Mouse (Mus musculus) E14TG2a.4 (cell line): ENCODE measurements around the gene Gm49388.
A peak's percentile ranks its signal among the peaks of the same experiment; 100 is the strongest.

Source experiments
- H3K27me3 ChIP-seq: 2 replicates; pipeline ENCODE4 v1.6.1; 2014; ENCODE audit warnings: low read length, control low read depth; ENCODE audit not compliant: insufficient read depth
- H3K36me3 ChIP-seq: 2 replicates; pipeline ENCODE4 v1.6.1; 2014; ENCODE audit warnings: low read length, control low read depth; ENCODE audit not compliant: insufficient read depth
- H3K4me1 ChIP-seq: replicated peaks from 2 replicates; pipeline ENCODE4 v1.6.1; 2014; ENCODE audit warnings: low read depth, low read length, control low read depth
- H3K4me3 ChIP-seq: replicated peaks from 2 replicates; pipeline ENCODE4 v1.5.1; 2014; ENCODE audit warnings: mild to moderate bottlenecking, low read length
- H3K9me3 ChIP-seq: 2 replicates; pipeline ENCODE4 v1.6.1; 2014; ENCODE audit warnings: low read length, control low read depth
- CTCF ChIP-seq: conservative IDR thresholded peaks from 2 replicates; pipeline ENCODE4 v1.5.1; 2014; ENCODE audit warnings: low read length
- NANOG ChIP-seq: IDR thresholded peaks from 2 replicates; pipeline ENCODE4 v1.6.1; 2014; ENCODE audit warnings: borderline replicate concordance, low read length, mixed read lengths
- POU5F1 ChIP-seq: IDR thresholded peaks from 2 replicates; pipeline ENCODE4 v1.6.1; 2014; ENCODE audit warnings: low read length, borderline replicate concordance

Gene Gm49388

DNA sequence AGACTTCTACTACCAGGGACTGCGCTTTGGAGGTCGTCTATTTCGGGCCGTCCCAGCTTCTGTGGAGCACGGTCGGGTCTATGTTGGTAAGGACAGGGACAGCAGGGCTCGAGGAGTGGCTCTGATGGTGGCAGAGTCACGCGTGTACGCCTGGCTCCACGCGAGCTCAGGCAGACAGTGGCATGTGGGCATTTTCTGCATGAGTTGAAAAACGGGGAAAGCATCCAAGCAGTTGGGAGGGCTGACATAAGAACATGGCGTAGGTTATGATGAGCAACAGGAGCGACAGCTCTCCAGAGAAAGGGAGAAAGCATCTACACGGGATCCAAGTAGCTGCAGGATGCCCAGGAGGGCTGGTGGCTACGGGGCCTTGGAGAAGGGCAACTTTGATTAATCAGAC lies 16.9 kb downstream of the Gm49388 start:
- peaks cover 52% of the 10 kb centered on the region for H3K36me3 ChIP-seq
- no peaks in the 10 kb centered on the region for H3K27me3 ChIP-seq
- H3K4me3 ChIP-seq = no peak overlapping the region
- H3K4me1 ChIP-seq = peaks cover 57% of the 10 kb centered on the region
- no peaks in the 10 kb centered on the region for H3K9me3 ChIP-seq
- TF ChIP-seq POU5F1 (no peak), NANOG (no peak), CTCF (no peak)

DNA sequence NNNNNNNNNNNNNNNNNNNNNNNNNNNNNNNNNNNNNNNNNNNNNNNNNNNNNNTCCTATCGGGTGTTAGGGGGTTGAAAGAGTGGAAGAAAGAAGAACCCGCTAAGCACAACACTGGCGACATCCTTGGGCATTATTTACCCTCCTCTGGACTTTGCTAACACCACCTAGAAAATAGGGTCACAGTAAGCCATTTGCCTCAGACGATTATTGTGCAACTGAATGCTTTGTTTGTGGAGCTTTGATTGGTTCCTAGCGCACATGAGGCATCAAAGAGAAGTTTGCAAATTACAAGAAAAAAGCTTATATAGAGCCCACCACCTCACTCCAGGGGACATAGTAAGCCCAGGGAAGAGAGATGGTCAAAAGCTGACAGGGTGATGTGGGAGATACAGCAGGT lies 23.4 kb downstream of the Gm49388 start:
- Histone ChIP-seq H3K9me3 (no peaks in the 10 kb centered on the region), H3K4me1 (peaks cover 43% of the 10 kb centered on the region), H3K4me3 (no peak overlapping the region), H3K27me3 (peaks cover 6% of the 10 kb centered on the region), H3K36me3 (peaks cover under 1% of the 10 kb centered on the region; the same call in 1 of the 2 replicates)
- TF ChIP-seq NANOG (no peak), CTCF (no peak), POU5F1 (no peak)

DNA sequence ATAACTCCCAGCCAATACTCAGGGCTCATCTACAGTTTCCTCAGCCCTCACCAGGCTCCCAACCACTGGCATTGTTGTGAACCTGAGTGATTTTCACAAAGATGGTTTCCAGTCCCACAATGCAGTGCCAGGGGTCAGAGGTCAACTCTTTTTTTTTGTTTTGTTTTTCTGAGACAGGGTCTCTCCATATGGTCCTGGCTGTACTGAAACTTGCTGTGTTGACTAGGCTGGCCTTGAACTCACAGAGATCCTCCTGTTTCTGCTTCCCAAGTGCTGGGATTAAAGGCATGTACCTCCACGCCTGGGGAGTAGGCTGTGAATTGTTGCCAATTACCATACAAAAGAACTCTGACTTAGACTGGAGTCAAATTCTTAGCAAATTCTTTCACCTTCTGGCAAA lies 24.4 kb downstream of the Gm49388 start:
- TF ChIP-seq CTCF (no peak), NANOG (no peak), POU5F1 (no peak)
- Histone ChIP-seq H3K4me1 (peaks cover 47% of the 10 kb centered on the region), H3K9me3 (no peaks in the 10 kb centered on the region), H3K4me3 (no peak overlapping the region), H3K27me3 (peaks cover 16% of the 10 kb centered on the region), H3K36me3 (no peaks in the 10 kb centered on the region)

DNA sequence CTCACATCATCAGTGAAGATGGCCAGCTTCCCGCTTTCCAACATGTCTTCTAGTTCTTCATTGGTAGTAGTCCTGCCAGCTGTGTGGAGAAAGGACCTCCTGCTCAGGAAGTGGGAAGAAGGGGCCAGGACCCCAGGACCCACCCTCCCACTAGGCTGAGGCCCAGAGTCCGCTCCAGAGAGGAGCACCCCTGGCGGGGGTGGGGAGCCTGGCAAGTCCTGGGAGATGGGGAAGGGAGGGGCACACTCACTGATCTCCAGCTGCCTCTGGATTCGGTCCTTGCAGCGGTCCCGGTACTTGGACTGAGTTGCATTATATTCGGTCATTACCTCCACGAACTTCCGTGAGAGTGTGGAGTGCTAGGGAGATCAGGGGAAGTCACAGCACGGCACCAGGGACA lies 25.2 kb downstream of the Gm49388 start:
- TF ChIP-seq NANOG (no peak), POU5F1 (no peak), CTCF (no peak)
- no peaks in the 10 kb centered on the region for H3K9me3 ChIP-seq
- H3K27me3 ChIP-seq = peaks cover 24% of the 10 kb centered on the region
- H3K4me3 ChIP-seq = peak overlapping the region; percentile 65
- H3K36me3 ChIP-seq = no peaks in the 10 kb centered on the region
- H3K4me1 ChIP-seq = peaks cover 55% of the 10 kb centered on the region

DNA sequence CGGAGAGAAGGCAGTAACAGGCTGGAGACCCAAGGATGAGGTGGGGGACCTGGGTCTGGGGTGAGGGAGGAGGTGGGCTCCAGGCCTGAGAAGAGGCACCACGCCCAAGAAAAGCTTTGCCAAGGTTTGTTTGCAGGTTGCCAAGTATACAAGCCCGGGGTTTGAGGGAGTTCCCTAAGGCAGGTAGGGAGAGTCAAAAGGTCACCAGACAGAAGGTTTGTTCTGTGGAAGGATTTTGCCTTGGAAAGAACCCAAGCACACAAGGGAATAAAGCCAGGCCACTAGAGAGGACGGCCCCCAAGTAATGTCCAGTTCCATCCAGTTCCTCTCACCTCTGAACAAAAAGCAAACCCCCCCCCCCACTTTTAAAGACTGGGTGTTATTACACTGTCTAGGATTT lies 25.8 kb downstream of the Gm49388 start:
- peak overlapping the region; percentile 65 for H3K4me3 ChIP-seq
- H3K9me3 ChIP-seq = no peaks in the 10 kb centered on the region
- H3K4me1 ChIP-seq = peaks cover 61% of the 10 kb centered on the region
- H3K27me3 ChIP-seq = peaks cover 28% of the 10 kb centered on the region
- TF ChIP-seq NANOG = no peak
- no peaks in the 10 kb centered on the region for H3K36me3 ChIP-seq

DNA sequence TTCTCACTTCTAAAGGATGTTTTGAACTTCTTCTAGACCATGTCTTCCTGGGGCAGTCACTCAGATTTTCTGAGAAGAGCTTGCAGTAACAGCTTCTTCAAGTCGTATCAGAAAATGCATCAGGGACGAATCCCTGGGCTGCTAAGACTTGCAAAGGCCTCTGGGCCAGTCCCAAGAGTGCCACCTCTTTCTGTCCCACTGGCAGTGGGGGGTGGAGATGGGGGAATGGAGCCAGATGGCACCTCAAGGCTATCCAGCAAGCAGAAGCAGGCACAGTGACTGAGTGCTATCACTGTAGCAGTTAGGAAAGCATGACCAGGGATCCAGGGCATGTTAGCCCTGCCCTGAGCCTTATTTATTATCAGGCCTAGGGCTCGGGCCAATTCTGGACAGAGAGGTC lies 26.9 kb downstream of the Gm49388 start:
- no peak for TF ChIP-seq POU5F1
- no peak for TF ChIP-seq NANOG
- no peak for TF ChIP-seq CTCF
- Histone ChIP-seq H3K4me3 (no peak overlapping the region), H3K27me3 (peaks cover 30% of the 10 kb centered on the region), H3K9me3 (no peaks in the 10 kb centered on the region), H3K36me3 (no peaks in the 10 kb centered on the region), H3K4me1 (peaks cover 70% of the 10 kb centered on the region)

DNA sequence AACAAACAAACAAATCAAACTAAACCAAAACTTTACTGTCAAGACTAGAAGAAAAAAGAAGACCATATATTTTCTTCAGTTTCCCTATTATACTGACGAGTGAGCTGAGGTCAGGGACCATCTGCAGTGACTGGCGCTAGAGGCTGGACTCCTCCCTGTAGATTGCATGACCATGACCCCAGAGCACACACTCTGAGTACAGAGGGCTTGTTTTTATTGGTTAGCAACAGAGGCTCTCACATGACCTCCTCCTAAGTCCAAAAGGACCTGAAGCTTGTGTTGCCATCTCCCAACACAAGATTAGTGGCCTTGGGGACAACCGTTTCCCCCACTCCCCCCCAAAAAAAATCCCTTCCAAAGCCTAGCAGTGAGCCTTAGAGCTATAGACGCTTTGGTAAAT lies 28.4 kb downstream of the Gm49388 start:
- Histone ChIP-seq H3K4me1 (peaks cover 69% of the 10 kb centered on the region), H3K4me3 (0 out of 2 replicates have a peak overlapping the region, but pooled peaks have one; percentile 54), H3K27me3 (peaks cover 35% of the 10 kb centered on the region), H3K9me3 (no peaks in the 10 kb centered on the region), H3K36me3 (no peaks in the 10 kb centered on the region)
- TF ChIP-seq NANOG (no peak), CTCF (no peak), POU5F1 (no peak)

DNA sequence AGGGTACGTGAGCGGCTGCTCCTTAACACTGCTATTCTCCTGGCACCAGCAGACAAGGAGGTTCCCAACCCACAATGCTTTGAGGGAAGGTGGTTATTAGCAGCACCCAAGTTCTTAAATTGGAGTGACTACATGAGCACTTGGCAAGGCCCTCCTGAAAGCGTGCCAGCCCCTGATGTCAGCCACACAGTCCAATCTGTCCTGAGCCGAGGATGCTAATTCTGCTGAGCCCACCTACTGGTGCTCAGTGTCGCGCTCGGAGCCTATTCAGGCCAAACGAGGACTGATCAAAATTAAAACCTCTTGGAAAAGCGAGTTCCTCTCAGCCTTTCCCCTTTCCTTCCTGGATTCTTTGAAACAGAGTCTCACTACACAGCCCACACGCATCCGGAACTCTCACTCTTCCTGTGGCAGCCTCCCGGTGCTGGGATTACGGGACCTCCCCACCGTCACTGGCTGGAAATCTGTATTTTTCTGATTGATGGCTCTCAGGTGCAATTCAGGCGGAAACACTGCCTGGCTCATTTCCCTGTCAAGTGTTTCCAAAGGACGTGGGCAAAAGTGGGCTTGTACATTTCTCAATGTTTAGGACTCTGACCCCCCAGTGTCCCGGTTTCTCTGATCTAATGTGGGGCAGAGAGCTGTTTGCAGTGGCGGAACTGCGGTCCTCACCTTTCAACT lies 29.0 kb downstream of the Gm49388 start:
- no peak for TF ChIP-seq CTCF
- no peak for TF ChIP-seq POU5F1
- no peak for TF ChIP-seq NANOG
- Histone ChIP-seq H3K4me3 (peak overlapping the region; percentile 54), H3K4me1 (peaks cover 64% of the 10 kb centered on the region), H3K36me3 (no peaks in the 10 kb centered on the region), H3K9me3 (no peaks in the 10 kb centered on the region), H3K27me3 (peaks cover 35% of the 10 kb centered on the region)

DNA sequence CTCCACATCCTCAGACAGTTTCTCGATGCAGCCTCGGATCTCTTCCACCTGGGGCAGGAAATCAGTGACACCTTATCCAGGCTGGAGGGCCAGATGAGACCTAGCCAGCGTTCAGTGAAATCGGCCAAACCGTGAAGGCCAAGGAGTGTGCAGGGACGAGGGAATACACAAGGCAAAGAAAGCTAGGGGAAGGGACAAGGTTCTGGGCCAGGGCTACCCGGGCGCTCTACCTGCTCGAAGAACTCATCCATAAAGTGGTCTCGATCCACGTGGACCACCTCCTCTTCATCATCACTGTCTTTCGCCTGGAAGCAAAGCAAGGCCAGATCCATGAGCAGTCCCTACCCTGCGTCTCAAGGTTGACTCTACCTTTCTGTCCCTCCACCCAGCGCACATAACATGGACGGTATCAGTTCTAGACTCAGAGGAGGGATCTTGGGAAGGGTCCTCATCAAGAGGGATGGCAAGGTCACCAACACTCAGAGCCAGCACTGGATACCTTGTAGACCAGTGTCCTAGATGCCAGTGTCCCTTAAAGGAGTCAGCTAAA lies 29.8 kb downstream of the Gm49388 start:
- Histone ChIP-seq H3K27me3 (peaks cover 35% of the 10 kb centered on the region), H3K4me1 (peaks cover 55% of the 10 kb centered on the region), H3K4me3 (peak overlapping the region; percentile 54), H3K36me3 (no peaks in the 10 kb centered on the region), H3K9me3 (no peaks in the 10 kb centered on the region)
- TF ChIP-seq POU5F1 (no peak), CTCF (no peak), NANOG (no peak)
